Mouse (Mus musculus) heart, embryonic 13.5 days (tissue): ENCODE data around the gene Zfp120. TPM values are rescaled to one million over a fixed set of nuclear protein-coding genes. Genes with fewer than 3 reads are reported as not detected.

ENCODE experiments used
- polyA plus RNA-seq: library from polyadenylated mRNA; unstranded; fragments of >200 nt; fragmentation: Nextera tagmentation; extraction: Ambion mirVana; gene quantifications from 2 replicates; pipeline ENCODE4 v1.2.1, GENCODE M21; 2015

The Zfp120 gene
- polyA plus RNA-seq, 1 experiment from 2014 or later = 4.4 TPM

Other genes with a start within 250 kb of the Zfp120 start
- not detected in 2 replicates for gene Gm10770, start 43.0 kb upstream of the Zfp120 start, polyA plus RNA-seq
- gene Gm14139, start 45.0 kb upstream of the Zfp120 start, polyA plus RNA-seq = 0.16 TPM in 1 of 2 replicates, not detected in the other
- 4.0 and 4.1 TPM in 2 replicates for gene Zfp937, start 81.4 kb upstream of the Zfp120 start, polyA plus RNA-seq
- 2.9 and 3.2 TPM in 2 replicates for gene Gm21994, start 118.9 kb upstream of the Zfp120 start, polyA plus RNA-seq
- gene Gm14124, start 120.8 kb upstream of the Zfp120 start, polyA plus RNA-seq = not detected in 2 replicates
- 1.9 and 2.2 TPM in 2 replicates for gene Gm10130, start 187.0 kb upstream of the Zfp120 start, polyA plus RNA-seq
- 3.6 and 3.9 TPM in 2 replicates for gene 3300002I08Rik, start 226.1 kb upstream of the Zfp120 start, polyA plus RNA-seq